Mouse (Mus musculus) megakaryocyte-erythroid progenitor cell, adult 5-6 weeks (primary cell): ENCODE measurements at regions not wholly inside any gene's neighbourhood (a gene's known extent, or its start where the extent isn't known, plus 50 kb on each side); places are given as distances from the start of the nearest gene placed in this dataset.

Experiments used
- ATAC-seq: replicated peaks from 2 replicates; pipeline ENCODE4 v1.8.0; 2016; ENCODE audit warnings: mild to moderate bottlenecking, inconsistent platforms; ENCODE audit not compliant: severe bottlenecking, poor library complexity, low FRiP score, low TSS enrichment

- ATAC-seq = no peak
These were observed 172.1 kb upstream of the Serpine2 start for GRCm38 (mm10) chr1:80033121-80033520.

DNA sequence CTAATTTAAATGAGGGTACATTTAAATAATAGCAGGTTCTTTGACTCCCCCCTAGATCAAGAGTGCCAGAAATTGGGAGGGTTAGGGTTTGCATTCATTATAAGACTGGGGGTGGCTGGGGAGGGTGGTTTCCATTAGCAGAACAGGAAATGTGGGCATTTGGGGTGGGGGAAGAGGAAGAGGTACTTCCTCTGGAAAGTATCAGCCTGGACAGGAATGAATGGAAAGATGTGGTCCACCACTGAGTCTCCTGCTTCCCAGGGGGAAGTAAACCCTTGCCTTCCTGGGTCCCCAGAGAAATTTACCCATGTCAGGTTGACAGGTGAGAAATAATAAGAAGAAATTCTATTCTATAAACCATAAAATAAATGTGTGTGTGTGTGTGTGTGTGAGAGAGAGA lies 171.5 kb upstream of the Serpine2 start:
- ATAC-seq = no peak

DNA sequence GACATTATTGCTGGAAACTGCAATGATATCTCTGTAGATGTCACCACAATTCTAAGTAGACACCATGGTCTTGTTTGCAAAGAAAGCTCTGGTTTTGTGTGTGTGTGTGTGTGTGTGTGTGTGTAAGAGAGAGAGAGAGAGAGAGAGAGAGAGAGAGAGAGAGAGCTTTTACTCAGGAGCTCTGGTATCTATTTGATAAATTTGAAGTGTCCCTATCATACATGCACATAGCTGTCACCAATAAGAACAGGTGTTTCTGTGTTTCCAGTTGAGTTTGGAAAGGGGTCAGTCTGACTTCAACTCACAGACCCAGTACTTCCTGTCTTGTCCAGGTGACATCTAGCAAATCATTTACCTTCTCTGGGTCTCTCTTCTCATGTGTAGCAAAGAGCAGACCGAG lies 169.7 kb upstream of the Serpine2 start:
- ATAC-seq = peak; percentile 14; the same call in 1 of the 2 replicates

DNA sequence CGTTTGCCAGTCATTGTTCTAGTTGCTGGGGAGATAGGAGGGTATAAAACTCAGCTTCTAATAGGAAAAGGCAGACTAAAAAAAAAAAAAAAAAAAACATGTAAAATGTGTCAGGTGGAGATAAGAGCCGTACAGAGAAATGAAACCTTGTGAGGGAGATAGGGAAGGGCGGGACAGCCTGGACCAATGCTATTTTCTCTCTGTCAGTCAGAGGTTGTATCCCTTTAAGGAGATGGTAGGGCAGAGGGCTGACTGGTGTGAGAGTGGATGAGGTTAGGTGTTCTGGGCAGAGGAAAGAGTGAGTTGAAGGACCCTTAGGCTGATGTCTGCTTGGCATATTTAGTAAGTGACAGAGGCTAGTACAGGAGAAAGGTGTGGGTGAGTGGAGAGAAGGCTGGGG lies 169.2 kb upstream of the Serpine2 start:
- peak; percentile 97 for ATAC-seq

GRCm38 (mm10) chr1:80025863-80026616 lies 165.1 kb upstream of the Serpine2 start:
- ATAC-seq = no peak

DNA sequence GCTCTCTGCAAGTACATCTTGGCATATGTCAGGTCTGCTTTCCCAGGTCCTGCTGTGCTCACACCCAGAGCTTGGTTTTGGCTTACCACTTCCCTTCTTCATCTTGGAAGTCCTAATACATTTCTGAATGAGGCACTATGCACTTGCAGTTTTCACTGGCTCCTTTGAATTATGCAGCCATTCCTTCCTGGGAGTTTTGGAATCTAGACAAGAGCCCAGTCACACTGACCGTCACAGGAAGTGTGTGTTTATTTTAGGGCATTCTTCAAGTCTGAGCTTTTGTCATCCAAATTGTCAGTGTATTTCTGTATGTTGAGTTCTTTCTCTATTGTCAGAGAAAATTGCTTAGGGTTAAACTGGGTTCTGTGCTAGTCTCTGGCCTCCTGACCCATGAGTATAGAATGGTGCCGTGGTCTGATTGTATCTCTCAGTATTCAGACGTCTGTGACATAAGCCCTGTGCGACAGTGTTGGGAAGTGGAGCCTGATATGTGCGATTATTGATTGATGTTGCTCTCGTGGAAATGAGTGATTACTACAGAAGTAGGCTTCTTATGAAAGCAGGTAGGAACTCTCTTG lies 162.6 kb upstream of the Serpine2 start:
- ATAC-seq = 0 out of 2 replicates have a peak, but pooled peaks have one; percentile 4

DNA sequence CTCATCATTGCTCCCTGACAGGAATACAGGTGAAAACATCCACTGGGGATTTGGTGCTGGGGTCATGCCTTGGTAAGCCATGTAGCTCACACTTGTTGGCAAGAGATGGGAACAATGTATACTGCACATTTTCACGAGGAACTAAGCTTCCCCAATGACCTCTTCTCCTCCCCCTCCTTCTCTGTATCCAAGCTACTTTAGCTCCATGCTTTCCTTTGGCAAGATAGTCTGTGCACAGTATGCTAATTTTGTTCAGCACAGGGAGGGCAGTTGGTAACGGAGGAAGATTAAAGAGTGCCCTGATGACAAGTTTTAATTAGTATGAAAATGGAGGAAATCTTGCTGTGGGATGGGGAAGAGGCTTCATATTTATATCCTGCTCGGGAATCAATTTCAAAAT lies 160.9 kb upstream of the Serpine2 start:
- ATAC-seq = no peak

DNA sequence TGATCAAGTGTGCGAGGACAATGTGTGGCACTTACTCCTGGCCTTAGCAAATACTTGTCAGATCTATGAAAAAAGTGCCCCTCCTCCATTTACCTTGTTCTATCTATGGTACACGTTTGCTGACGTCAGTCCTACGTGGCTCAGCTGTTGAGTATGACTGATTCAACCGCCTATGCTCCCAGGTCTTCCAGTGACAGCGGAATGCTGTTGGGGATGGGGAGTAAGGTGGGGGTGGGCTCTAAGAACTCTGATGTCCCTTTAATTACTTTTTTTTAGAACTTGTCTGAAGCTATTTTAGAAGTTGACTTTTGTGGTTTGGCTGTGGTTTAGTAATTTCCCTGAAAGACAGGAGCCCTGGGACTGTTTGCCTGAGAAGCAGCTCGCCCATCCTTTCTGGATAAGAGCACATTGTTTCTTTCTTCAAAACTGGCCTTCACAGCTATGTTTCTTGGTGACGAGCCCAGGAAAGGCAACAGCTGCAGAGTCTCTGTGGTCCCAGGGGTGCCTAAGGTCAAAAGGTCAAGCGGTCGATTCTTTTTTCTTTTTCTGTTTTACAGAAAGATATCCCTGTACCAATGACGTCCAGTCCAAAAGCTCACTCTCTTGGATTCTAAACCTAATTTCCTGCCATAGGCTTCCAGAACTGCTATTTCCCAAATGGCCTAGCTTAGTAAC lies 157.5 kb upstream of the Serpine2 start:
- ATAC-seq = no peak

- 0 out of 2 replicates have a peak, but pooled peaks have one; percentile 18 for ATAC-seq
These were observed 154.5 kb upstream of the Serpine2 start for GRCm38 (mm10) chr1:80015474-80015873.

GRCm38 (mm10) chr1:80014586-80014985 lies 153.6 kb upstream of the Serpine2 start:
- ATAC-seq = no peak

DNA sequence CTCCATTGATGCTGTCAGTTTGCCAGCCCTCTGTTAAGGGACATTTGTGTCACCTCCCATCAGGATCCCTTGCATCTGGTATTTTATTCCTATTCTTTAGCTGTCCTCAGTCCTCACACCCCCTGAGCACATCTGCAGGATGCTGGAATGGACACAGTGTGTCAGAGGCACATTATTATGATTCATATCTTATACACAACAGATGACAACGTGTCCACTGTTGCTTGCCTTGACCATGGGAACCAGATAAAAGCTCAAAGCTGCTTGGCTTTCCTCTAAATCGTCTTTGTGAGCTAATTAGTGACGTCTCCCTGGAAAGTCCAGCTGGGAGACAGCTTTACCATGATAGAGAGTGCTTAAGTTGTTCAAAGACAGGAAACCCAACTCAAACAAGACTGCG lies 149.7 kb upstream of the Serpine2 start:
- ATAC-seq = no peak

- ATAC-seq = peak; percentile 87
These were observed 138.1 kb upstream of the Serpine2 start for GRCm38 (mm10) chr1:79999081-79999480.

- no peak for ATAC-seq
These were observed 136.9 kb upstream of the Serpine2 start for GRCm38 (mm10) chr1:79997911-79998310.

- ATAC-seq = no peak
These were observed 136.5 kb upstream of the Serpine2 start for GRCm38 (mm10) chr1:79997456-79997855.

GRCm38 (mm10) chr1:79984721-79985120 lies 123.7 kb upstream of the Serpine2 start:
- ATAC-seq = no peak

DNA sequence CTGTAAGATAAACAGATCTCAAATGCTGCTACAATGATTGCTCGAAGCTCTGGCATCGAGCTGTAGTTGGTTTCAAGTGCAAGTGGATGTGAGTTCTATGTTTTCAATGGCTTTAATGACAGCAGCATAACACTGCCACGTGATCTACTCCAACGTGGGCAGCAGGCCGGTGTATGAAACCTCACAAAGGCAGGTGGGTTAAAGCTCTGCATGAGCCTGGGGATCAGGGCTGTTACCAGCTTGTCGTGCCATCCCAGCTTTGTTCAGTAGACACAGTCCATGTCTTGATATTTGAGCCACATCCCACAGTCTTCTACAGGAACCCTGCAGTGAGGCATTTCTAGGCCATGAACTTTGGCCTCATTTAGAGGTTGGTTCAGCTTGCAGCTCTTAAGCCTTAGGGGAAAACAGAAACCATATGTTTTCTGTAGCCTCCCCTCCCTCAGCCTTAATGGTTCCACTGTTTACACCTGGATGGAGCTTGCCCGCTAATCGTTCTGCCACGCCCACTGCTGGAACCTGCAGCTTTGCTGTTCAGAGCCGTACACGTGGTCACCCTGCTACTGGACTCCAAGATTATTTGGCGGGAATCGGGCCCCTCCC lies 121.8 kb upstream of the Serpine2 start:
- no peak for ATAC-seq

GRCm38 (mm10) chr1:79979863-79980262 lies 118.9 kb upstream of the Serpine2 start:
- ATAC-seq = no peak

GRCm38 (mm10) chr1:79978156-79978555 lies 117.2 kb upstream of the Serpine2 start:
- ATAC-seq = no peak

- 0 out of 2 replicates have a peak, but pooled peaks have one; percentile 41 for ATAC-seq
These were observed 95.1 kb upstream of the Serpine2 start for GRCm38 (mm10) chr1:79956121-79956520.

GRCm38 (mm10) chr1:79944231-79944630 lies 83.3 kb upstream of the Serpine2 start:
- no peak for ATAC-seq
